Mouse (Mus musculus): ENCODE measurements at regions not wholly inside any gene's neighbourhood (a gene's known extent, or its start where the extent isn't known, plus 50 kb on each side); places are given as distances from the start of the nearest gene placed in this dataset.

- Histone ChIP-seq H3K4me3 (ENCODE audit: insufficient read depth, low read length) (no peak overlapping the region), H3K27ac (ENCODE audit: insufficient read depth, low read length) (no peak overlapping the region), H3K4me1 (ENCODE audit: control insufficient read depth, insufficient read depth, low read length) (no peaks in the 10 kb centered on the region)
- TF ChIP-seq POLR2A (IDR thresholded peaks at IDR 0.05; ENCODE audit: low read depth, low read length) (no peak), CTCF (IDR thresholded peaks at IDR 0.05; ENCODE audit: borderline replicate concordance, insufficient read depth, low read length) (peak; percentile 51; the same call in 1 of the 2 replicates)
Observed at GRCm38 (mm10) chr15:30029257-30029899, 143.0 kb upstream of the Ctnnd2 start.

- H3K4me3 ChIP-seq (ENCODE audit: insufficient read depth, low read length), result no peak overlapping the region
- no peaks in the 10 kb centered on the region for H3K4me1 ChIP-seq (ENCODE audit: control insufficient read depth, insufficient read depth, low read length)
- TF ChIP-seq CTCF (IDR thresholded peaks at IDR 0.05; ENCODE audit: borderline replicate concordance, insufficient read depth, low read length) (no peak), POLR2A (IDR thresholded peaks at IDR 0.05; ENCODE audit: low read depth, low read length) (no peak)
- no peak overlapping the region for H3K27ac ChIP-seq (ENCODE audit: insufficient read depth, low read length)
Observed at GRCm38 (mm10) chr15:30035367-30035766, 137.0 kb upstream of the Ctnnd2 start.

- H3K4me1 ChIP-seq (ENCODE audit: control insufficient read depth, insufficient read depth, low read length), result no peaks in the 10 kb centered on the region
- H3K27ac ChIP-seq (ENCODE audit: insufficient read depth, low read length), result no peak overlapping the region
- no peak for TF ChIP-seq CTCF (IDR thresholded peaks at IDR 0.05; ENCODE audit: borderline replicate concordance, insufficient read depth, low read length)
- TF ChIP-seq POLR2A (IDR thresholded peaks at IDR 0.05; ENCODE audit: low read depth, low read length), result no peak
- H3K4me3 ChIP-seq (ENCODE audit: insufficient read depth, low read length), result no peak overlapping the region
Observed at GRCm38 (mm10) chr15:30050851-30051250, 121.5 kb upstream of the Ctnnd2 start.

- no peak overlapping the region for H3K27ac ChIP-seq (ENCODE audit: insufficient read depth, low read length)
- TF ChIP-seq CTCF (IDR thresholded peaks at IDR 0.05; ENCODE audit: borderline replicate concordance, insufficient read depth, low read length), result no peak
- no peak for TF ChIP-seq POLR2A (IDR thresholded peaks at IDR 0.05; ENCODE audit: low read depth, low read length)
- H3K4me1 ChIP-seq (ENCODE audit: control insufficient read depth, insufficient read depth, low read length), result no peaks in the 10 kb centered on the region
- no peak overlapping the region for H3K4me3 ChIP-seq (ENCODE audit: insufficient read depth, low read length)
Observed at GRCm38 (mm10) chr15:30059808-30060207, 112.6 kb upstream of the Ctnnd2 start.

GRCm38 (mm10) chr15:30060505-30061342 is 111.7 kb upstream of the Ctnnd2 start:
- no peak overlapping the region for H3K27ac ChIP-seq (ENCODE audit: insufficient read depth, low read length)
- no peaks in the 10 kb centered on the region for H3K4me1 ChIP-seq (ENCODE audit: control insufficient read depth, insufficient read depth, low read length)
- no peak for TF ChIP-seq POLR2A (IDR thresholded peaks at IDR 0.05; ENCODE audit: low read depth, low read length)
- TF ChIP-seq CTCF (IDR thresholded peaks at IDR 0.05; ENCODE audit: borderline replicate concordance, insufficient read depth, low read length), result no peak
- H3K4me3 ChIP-seq (ENCODE audit: insufficient read depth, low read length), result no peak overlapping the region

- TF ChIP-seq CTCF (IDR thresholded peaks at IDR 0.05; ENCODE audit: borderline replicate concordance, insufficient read depth, low read length) (no peak), POLR2A (IDR thresholded peaks at IDR 0.05; ENCODE audit: low read depth, low read length) (no peak)
- H3K4me3 ChIP-seq (ENCODE audit: insufficient read depth, low read length), result no peak overlapping the region
- H3K27ac ChIP-seq (ENCODE audit: insufficient read depth, low read length), result no peak overlapping the region
- no peaks in the 10 kb centered on the region for H3K4me1 ChIP-seq (ENCODE audit: control insufficient read depth, insufficient read depth, low read length)
Observed at GRCm38 (mm10) chr15:30071668-30072067, 100.7 kb upstream of the Ctnnd2 start.

GRCm38 (mm10) chr15:30072301-30072700 is 100.1 kb upstream of the Ctnnd2 start:
- no peak overlapping the region for H3K27ac ChIP-seq (ENCODE audit: insufficient read depth, low read length)
- no peaks in the 10 kb centered on the region for H3K4me1 ChIP-seq (ENCODE audit: control insufficient read depth, insufficient read depth, low read length)
- no peak for TF ChIP-seq POLR2A (IDR thresholded peaks at IDR 0.05; ENCODE audit: low read depth, low read length)
- no peak for TF ChIP-seq CTCF (IDR thresholded peaks at IDR 0.05; ENCODE audit: borderline replicate concordance, insufficient read depth, low read length)
- H3K4me3 ChIP-seq (ENCODE audit: insufficient read depth, low read length), result no peak overlapping the region

- Histone ChIP-seq H3K4me1 (ENCODE audit: control insufficient read depth, insufficient read depth, low read length) (no peaks in the 10 kb centered on the region), H3K27ac (ENCODE audit: insufficient read depth, low read length) (no peak overlapping the region), H3K4me3 (ENCODE audit: insufficient read depth, low read length) (no peak overlapping the region)
- TF ChIP-seq CTCF (IDR thresholded peaks at IDR 0.05; ENCODE audit: borderline replicate concordance, insufficient read depth, low read length) (no peak), POLR2A (IDR thresholded peaks at IDR 0.05; ENCODE audit: low read depth, low read length) (no peak)
Observed at GRCm38 (mm10) chr15:30087120-30087519, 85.3 kb upstream of the Ctnnd2 start.

DNA sequence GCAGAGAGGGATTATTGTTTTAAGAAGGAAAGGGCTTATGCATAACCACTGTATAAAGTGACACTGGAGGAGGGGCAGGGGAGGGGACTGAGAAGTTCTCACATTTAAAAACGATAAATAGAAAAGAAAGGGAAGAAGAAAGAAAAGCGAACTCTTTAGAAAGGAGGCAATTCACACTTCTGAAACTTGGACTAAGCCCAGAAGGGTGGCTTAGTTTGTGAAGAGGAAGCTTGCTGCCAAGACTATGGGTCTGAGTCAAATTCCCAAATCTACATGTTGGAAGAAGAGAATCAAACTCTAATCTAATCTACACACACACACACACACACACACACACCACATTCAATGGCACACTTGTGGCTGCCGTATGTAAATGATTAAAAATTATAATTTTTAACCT is 50.3 kb upstream of the Ctnnd2 start:
- Histone ChIP-seq H3K27ac (ENCODE audit: insufficient read depth, low read length) (no peak overlapping the region), H3K4me1 (ENCODE audit: control insufficient read depth, insufficient read depth, low read length) (no peaks in the 10 kb centered on the region), H3K4me3 (ENCODE audit: insufficient read depth, low read length) (no peak overlapping the region)
- TF ChIP-seq CTCF (IDR thresholded peaks at IDR 0.05; ENCODE audit: borderline replicate concordance, insufficient read depth, low read length) (no peak), POLR2A (IDR thresholded peaks at IDR 0.05; ENCODE audit: low read depth, low read length) (no peak)

Data from embryonic fibroblast, embryonic 13.5 days (primary cell).